Mouse (Mus musculus) erythroblast, embryonic 14.5 days (primary cell): Measurements from ENCODE around the gene Igf1.

ENCODE experiments used
- GATA1 ChIP-seq: IDR thresholded peaks from 2 replicates; pipeline ENCODE4 v1.6.1; 2012; ENCODE audit warnings: low read length, inconsistent platforms, mixed read lengths
- TAL1 ChIP-seq: IDR thresholded peaks from 3 replicates; pipeline ENCODE4 v1.6.1; 2012; ENCODE audit warnings: low read length, inconsistent platforms, mixed read lengths

- TF ChIP-seq TAL1 (no peak), GATA1 (no peak)
Observed at GRCm38 (mm10) chr10:87971536-87971935, 113.5 kb downstream of the Igf1 start.
